Mouse (Mus musculus) small intestine, adult 2 months (tissue): ENCODE results near the gene Srgap2. TPM values are rescaled to one million over a fixed set of nuclear protein-coding genes. Genes with fewer than 3 reads are reported as not detected.

Experiments used
- H3K27ac ChIP-seq: fragments of 200-500 bp; 2 replicates; pipeline ENCODE4 v1.5.1; 2012; ENCODE audit warnings: low read depth, low read length, control low read depth, inconsistent platforms; ENCODE audit not compliant: insufficient read depth
- H3K27me3 ChIP-seq: fragments of 200-500 bp; 2 replicates; pipeline ENCODE4 v1.6.1; 2012; ENCODE audit warnings: mild to moderate bottlenecking, moderate library complexity, low read length, inconsistent platforms; ENCODE audit not compliant: control insufficient read depth, insufficient read depth
- H3K36me3 ChIP-seq: fragments of 200-500 bp; 2 replicates; pipeline ENCODE4 v1.6.1; 2012; ENCODE audit warnings: mild to moderate bottlenecking, low read length, control low read depth, inconsistent platforms; ENCODE audit not compliant: control insufficient read depth, insufficient read depth
- H3K4me1 ChIP-seq: fragments of 200-500 bp; 2 replicates; pipeline ENCODE4 v1.6.1; 2012; ENCODE audit warnings: low read length, inconsistent platforms, mixed read lengths; ENCODE audit not compliant: control insufficient read depth, insufficient read depth, insufficient read length
- H3K4me3 ChIP-seq: fragments of 200-500 bp; 2 replicates; pipeline ENCODE4 v1.5.1; 2012; ENCODE audit warnings: low read depth, mild to moderate bottlenecking, control low read depth, inconsistent platforms, low read length, moderate library complexity
- CTCF ChIP-seq: fragments of 200-500 bp; IDR thresholded peaks from 2 replicates; pipeline ENCODE4 v1.5.1; 2012; ENCODE audit warnings: low read depth, mild to moderate bottlenecking, control low read depth, inconsistent platforms, low read length, moderate library complexity, mixed read lengths; ENCODE audit not compliant: insufficient replicate concordance, insufficient read length; ENCODE audit errors: extremely low read depth
- POLR2A ChIP-seq: fragments of 200-500 bp; IDR thresholded peaks from 2 replicates; pipeline ENCODE4 v1.6.1; 2012; ENCODE audit warnings: low read depth, mild to moderate bottlenecking, control low read depth, inconsistent platforms, low read length, moderate library complexity
- WGBS: fragments of 180-500 bp; shearing (Covaris S2); methylation state at CpG from one replicate; pipeline ENCODE4 v1.1.7; 2018; 5-methylcytosine and 5-hydroxymethylcytosine counted together
- polyA plus RNA-seq: library from polyadenylated mRNA; depleted of rRNA; stranded (reverse); fragments of >200 nt; gene quantifications from 2 replicates; pipeline ENCODE4 v1.2.3, GENCODE M21; 2012

The Srgap2 gene
- polyA plus RNA-seq, 1 experiment: 5.6 TPM

GRCm38 (mm10) chr1:131486094-131486850, 40.9 kb downstream of the Srgap2 start:
- Histone ChIP-seq H3K36me3 (no peaks in the 10 kb centered on the region), H3K27me3 (no peaks in the 10 kb centered on the region), H3K4me1 (no peaks in the 10 kb centered on the region), H3K4me3 (no peak overlapping the region), H3K27ac (no peak overlapping the region)
- TF ChIP-seq CTCF (no peak), POLR2A (no peak)
- WGBS: 83% methylated on average over 5 of the region's 5 CpGs

- WGBS: 85% methylated on average over 3 of the region's 3 CpGs
- TF ChIP-seq CTCF (no peak), POLR2A (no peak)
- Histone ChIP-seq H3K36me3 (no peaks in the 10 kb centered on the region), H3K27ac (no peak overlapping the region), H3K4me1 (no peaks in the 10 kb centered on the region), H3K4me3 (no peak overlapping the region), H3K27me3 (no peaks in the 10 kb centered on the region)
These were observed 44.9 kb downstream of the Srgap2 start for GRCm38 (mm10) chr1:131482242-131482641.

DNA sequence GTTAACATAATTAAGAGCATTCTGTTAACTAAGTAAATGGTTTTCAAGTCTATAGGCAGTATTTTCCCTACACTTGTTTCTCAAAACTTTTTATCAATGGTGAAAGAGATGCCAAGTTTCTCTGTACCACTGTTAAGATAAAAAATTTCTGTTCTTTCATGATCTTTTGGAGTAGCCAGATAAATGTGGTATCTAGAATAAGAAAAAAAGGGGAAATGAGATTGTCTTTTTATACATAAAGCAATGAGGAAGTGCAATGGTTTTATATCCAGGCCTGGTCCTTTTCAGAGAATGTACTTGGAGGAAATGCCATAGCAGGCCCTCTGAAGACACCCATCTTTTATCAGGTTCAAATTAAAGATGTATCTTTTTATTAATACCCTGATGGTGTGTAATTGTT, 45.8 kb downstream of the Srgap2 start:
- no peak overlapping the region for H3K4me3 ChIP-seq
- H3K27ac ChIP-seq: no peak overlapping the region
- H3K36me3 ChIP-seq: no peaks in the 10 kb centered on the region
- no peaks in the 10 kb centered on the region for H3K4me1 ChIP-seq
- H3K27me3 ChIP-seq: no peaks in the 10 kb centered on the region
- TF ChIP-seq CTCF: no peak
- no peak for TF ChIP-seq POLR2A

DNA sequence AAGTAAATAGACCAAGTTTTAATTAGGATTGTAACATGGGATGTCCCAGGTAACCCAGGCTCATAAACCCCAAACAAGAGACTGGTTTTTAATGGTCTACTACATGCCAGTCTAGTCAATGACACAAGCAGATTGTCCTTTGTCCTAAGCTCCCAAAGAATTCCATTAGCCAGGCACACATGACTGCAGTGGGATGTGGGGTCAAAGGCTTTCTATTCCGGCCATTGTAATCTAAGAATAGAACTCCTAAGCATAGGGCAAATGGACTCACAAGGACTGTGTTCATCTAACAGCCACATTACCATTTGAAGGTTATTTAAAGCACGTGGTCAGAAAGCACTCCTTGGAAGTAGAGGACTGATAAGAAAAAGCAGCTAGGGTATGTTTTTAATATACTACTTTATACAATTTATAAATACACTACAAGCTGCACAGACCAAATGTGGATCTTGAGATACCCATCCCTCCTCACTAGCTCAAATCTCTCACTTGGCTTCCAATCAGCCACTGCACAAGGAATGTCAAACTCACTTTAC, 48.3 kb downstream of the Srgap2 start:
- H3K4me3 ChIP-seq: no peak overlapping the region
- no peaks in the 10 kb centered on the region for H3K4me1 ChIP-seq
- WGBS: 54% methylated on average over 2 of the region's 2 CpGs
- H3K27ac ChIP-seq: no peak overlapping the region
- H3K36me3 ChIP-seq: no peaks in the 10 kb centered on the region
- TF ChIP-seq CTCF: no peak
- no peak for TF ChIP-seq POLR2A
- no peaks in the 10 kb centered on the region for H3K27me3 ChIP-seq

DNA sequence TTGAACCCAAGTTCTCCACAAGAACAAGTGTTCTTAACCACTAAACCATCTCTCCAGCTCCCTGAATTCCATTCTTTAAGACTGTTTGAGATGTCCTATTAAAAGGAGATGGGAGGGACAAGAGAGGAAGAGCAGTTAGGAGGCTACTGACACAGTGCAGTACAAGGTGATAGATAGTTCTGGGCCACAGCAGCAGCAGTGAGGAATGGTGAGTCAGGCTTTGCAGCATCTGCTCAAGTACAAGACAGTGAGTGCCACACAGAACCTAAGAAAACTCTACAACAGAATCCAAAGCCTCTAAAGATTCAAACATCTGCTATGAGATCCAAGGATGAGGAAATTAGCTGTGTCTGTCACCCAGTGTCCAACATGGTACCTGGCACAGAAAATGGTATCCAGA, 51.8 kb downstream of the Srgap2 start:
- no peak overlapping the region for H3K27ac ChIP-seq
- H3K4me1 ChIP-seq: no peaks in the 10 kb centered on the region
- TF ChIP-seq POLR2A (no peak), CTCF (no peak)
- H3K4me3 ChIP-seq: no peak overlapping the region
- H3K36me3 ChIP-seq: no peaks in the 10 kb centered on the region
- no peaks in the 10 kb centered on the region for H3K27me3 ChIP-seq

DNA sequence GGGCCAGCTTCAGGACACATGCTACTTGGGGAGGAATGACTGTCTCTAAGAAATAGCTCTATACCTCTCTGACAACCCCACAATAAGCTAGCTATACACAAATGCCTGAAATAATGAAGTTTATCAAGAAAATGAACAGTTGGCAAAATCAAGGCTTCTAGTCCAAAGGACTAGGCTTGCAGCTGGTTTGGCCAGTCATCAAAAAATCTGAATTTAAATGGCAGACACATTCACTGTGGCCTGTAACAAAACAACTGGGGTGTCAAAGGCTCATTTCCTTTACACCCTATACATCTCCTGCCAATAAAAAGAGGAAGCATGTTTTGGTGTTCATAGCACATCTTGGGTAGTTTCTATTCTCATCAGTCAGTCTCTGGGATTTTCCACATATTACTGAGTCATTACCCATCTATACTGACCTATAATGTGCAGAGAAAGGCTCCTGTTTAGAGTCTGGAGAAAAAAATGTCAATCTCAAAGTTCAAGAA, 53.5 kb downstream of the Srgap2 start:
- no peak for TF ChIP-seq POLR2A
- no peak for TF ChIP-seq CTCF
- Histone ChIP-seq H3K4me3 (no peak overlapping the region), H3K36me3 (no peaks in the 10 kb centered on the region), H3K27me3 (no peaks in the 10 kb centered on the region), H3K27ac (no peak overlapping the region), H3K4me1 (no peaks in the 10 kb centered on the region)

GRCm38 (mm10) chr1:131470597-131470996, 56.6 kb downstream of the Srgap2 start:
- H3K27me3 ChIP-seq: no peaks in the 10 kb centered on the region
- 93% methylated on average over 1 of the region's 1 CpGs for WGBS
- H3K36me3 ChIP-seq: no peaks in the 10 kb centered on the region
- H3K4me1 ChIP-seq: no peaks in the 10 kb centered on the region
- H3K27ac ChIP-seq: no peak overlapping the region
- H3K4me3 ChIP-seq: no peak overlapping the region
- TF ChIP-seq POLR2A (no peak), CTCF (no peak)
